Mouse (Mus musculus) forebrain, embryonic 11.5 days (tissue): Measurements from ENCODE around the gene Egflam. TPM values are rescaled to one million over a fixed set of nuclear protein-coding genes. Genes with fewer than 3 reads are reported as not detected.
A peak's percentile ranks its signal among the peaks of the same experiment; 100 is the strongest.

Experiments used
- ATAC-seq: fragments of 200-750 bp; cut with Nextera tagmentation; replicated peaks from 2 replicates; pipeline ENCODE4 v1.8.0; 2017; ENCODE audit warnings: moderate TSS enrichment; ENCODE audit not compliant: low FRiP score
- DNase-seq: peaks from one replicate; pipeline ENCODE4 v3.0.0-alpha.2; 2017; ENCODE audit warnings: low spot score
- H3K27ac ChIP-seq: fragments of 300-500 bp; sonication (generic); 2 replicates; pipeline ENCODE4 v1.5.1; 2014; ENCODE audit warnings: low read depth, low read length
- H3K27me3 ChIP-seq: fragments of 300-500 bp; sonication (generic); 2 replicates; pipeline ENCODE4 v1.6.1; 2014; ENCODE audit warnings: mild to moderate bottlenecking, low read length, mixed read lengths; ENCODE audit not compliant: control insufficient read depth, insufficient read depth
- H3K36me3 ChIP-seq: fragments of 300-500 bp; sonication (generic); 2 replicates; pipeline ENCODE4 v1.6.1; 2014; ENCODE audit warnings: mild to moderate bottlenecking, low read length, moderate library complexity, mixed read lengths; ENCODE audit not compliant: control insufficient read depth, insufficient read depth
- H3K4me1 ChIP-seq: fragments of 300-500 bp; sonication (generic); replicated peaks from 2 replicates; pipeline ENCODE4 v1.6.1; 2014; ENCODE audit warnings: low read length, mixed read lengths; ENCODE audit not compliant: control insufficient read depth, insufficient read depth
- H3K4me2 ChIP-seq: fragments of 300-500 bp; sonication (generic); 2 replicates; pipeline ENCODE4 v1.6.1; 2014; ENCODE audit warnings: low read depth, mild to moderate bottlenecking, low read length, moderate library complexity, mixed read lengths; ENCODE audit not compliant: severe bottlenecking
- H3K4me3 ChIP-seq: fragments of 300-500 bp; sonication (generic); 2 replicates; pipeline ENCODE4 v1.5.1; 2014; ENCODE audit warnings: low read depth, low read length
- H3K9ac ChIP-seq: fragments of 300-500 bp; sonication (generic); 2 replicates; pipeline ENCODE4 v1.6.1; 2014; ENCODE audit warnings: low read length
- H3K9me3 ChIP-seq: fragments of 300-500 bp; sonication (generic); 2 replicates; pipeline ENCODE4 v1.6.1; 2016; ENCODE audit warnings: low read length, mixed read lengths; ENCODE audit not compliant: control insufficient read depth
- WGBS: fragments of 180-500 bp; shearing (Covaris S2); extraction: QIAGEN DNeasy Blood & Tissue Kit; methylation state at CpG from one replicate; pipeline ENCODE4 v1.1.7; 2014; 5-methylcytosine and 5-hydroxymethylcytosine counted together
- polyA plus RNA-seq: library from polyadenylated mRNA; unstranded; fragments of >200 nt; fragmentation: Nextera tagmentation; extraction: Ambion mirVana; gene quantifications from 2 replicates; pipeline ENCODE4 v1.2.1, GENCODE M21; 2014

Egflam gene
- polyA plus RNA-seq, 1 experiment from 2014 or later: 7.7 TPM

DNA sequence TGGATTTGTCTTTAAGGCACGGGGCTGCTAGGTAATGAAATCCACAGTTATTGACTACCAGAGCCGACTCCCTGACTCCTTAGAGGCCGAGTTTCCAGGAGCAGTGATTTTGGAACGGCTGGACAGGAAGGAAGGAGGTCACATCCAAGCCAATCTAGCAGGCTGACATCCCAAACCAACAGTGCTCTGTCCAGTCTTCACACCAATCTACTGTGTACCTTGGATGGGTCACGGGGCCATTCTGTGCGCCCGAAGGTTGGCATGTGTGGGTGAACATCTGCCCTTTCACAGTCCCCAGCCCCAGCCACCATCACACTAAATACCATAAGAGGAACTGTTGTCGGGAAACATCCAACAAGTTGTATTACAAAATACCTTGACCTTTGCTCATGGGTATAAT lies 150.9 kb downstream of the Egflam start:
- no peaks in the 10 kb centered on the region for H3K4me1 ChIP-seq
- H3K36me3 ChIP-seq: no peaks in the 10 kb centered on the region
- H3K27ac ChIP-seq: no peak overlapping the region
- H3K27me3 ChIP-seq: no peaks in the 10 kb centered on the region
- no peak overlapping the region for H3K4me2 ChIP-seq
- 85% methylated on average over 8 of the region's 8 CpGs for WGBS
- DNase-seq (no peak), ATAC-seq (no peak)
- H3K9me3 ChIP-seq: no peaks in the 10 kb centered on the region
- no peak overlapping the region for H3K9ac ChIP-seq
- no peak overlapping the region for H3K4me3 ChIP-seq

DNA sequence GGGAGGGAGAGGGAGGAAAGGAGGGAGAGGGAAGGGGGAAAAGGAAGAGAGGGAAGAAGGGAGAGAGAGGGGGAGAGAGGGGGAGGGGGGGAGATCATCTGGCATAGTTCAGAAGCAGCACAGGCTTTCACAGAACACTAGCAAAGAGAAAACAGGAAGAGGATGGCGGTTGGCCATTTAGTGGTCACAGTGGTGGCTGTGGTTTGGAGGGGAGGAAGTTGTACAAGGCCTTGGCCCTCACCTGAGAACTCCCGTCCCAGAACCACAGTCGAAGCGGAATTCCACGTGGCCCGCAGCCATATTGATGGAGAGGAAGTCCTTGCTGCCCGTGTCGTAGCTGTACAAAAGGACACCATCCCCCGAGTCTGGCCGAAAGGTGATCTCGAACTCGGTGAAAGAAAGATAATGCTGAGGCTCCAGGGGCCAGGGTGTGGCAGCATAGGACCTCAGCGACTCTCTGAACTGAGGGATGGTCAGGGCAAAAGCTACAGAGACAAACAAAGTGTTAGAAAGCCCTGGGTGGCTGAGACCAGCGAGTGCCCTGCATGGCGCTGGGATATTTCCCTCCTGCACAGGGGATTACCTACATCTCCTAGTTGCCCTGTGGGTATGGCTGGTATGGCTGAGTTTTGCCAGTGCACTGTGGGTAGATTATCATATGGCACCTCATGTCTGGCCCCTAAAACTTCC lies 155.9 kb downstream of the Egflam start:
- ATAC-seq: no peak
- Histone ChIP-seq H3K4me1 (no peaks in the 10 kb centered on the region), H3K27ac (no peak overlapping the region), H3K9ac (no peak overlapping the region), H3K9me3 (no peaks in the 10 kb centered on the region), H3K36me3 (no peaks in the 10 kb centered on the region), H3K4me3 (no peak overlapping the region), H3K4me2 (no peak overlapping the region), H3K27me3 (no peaks in the 10 kb centered on the region)
- no peak for DNase-seq
- WGBS: 84% methylated on average over 15 of the region's 15 CpGs

DNA sequence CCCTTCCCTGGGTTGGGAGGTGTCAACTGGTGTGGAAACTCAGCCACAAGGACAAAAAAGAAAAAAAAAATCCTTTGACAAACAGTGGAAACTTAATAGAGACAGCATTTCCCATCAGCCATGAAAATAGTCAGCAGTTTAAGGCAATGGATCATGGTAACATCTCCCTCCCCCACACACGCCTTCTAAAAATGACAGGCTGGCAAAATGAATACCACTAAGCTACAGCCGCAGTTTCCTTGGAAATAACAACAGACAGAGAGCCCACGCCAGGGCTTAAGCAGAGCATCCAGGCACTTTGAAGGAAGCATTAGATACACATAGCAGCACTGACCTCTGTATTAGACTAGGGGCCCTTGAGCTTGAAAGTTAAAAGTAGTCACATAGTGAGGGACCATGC lies 157.2 kb downstream of the Egflam start:
- H3K9me3 ChIP-seq: no peaks in the 10 kb centered on the region
- H3K36me3 ChIP-seq: no peaks in the 10 kb centered on the region
- no peak overlapping the region for H3K9ac ChIP-seq
- 79% methylated on average over 3 of the region's 3 CpGs for WGBS
- H3K4me3 ChIP-seq: no peak overlapping the region
- no peak overlapping the region for H3K4me2 ChIP-seq
- no peak overlapping the region for H3K27ac ChIP-seq
- no peak for ATAC-seq
- H3K4me1 ChIP-seq: no peaks in the 10 kb centered on the region
- no peak for DNase-seq
- no peaks in the 10 kb centered on the region for H3K27me3 ChIP-seq

DNA sequence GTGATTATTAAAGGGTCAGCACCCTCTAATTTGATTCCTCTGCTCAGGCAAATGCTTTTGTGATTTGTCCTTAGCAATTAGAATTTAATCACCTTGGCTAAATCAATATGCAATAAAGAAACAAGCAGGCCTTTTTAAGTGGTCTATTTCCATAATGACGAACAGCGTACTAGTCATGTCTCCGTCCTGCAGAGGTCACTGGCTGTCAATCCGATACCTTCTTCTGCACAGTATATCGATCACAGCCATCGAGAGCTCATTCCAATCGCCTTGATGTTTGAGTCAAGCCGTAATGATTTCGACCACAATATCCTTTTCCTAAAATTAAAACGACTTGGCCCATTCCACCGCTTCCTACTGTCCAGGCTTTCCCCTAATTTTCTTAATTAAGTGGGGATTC lies 158.3 kb downstream of the Egflam start:
- H3K36me3 ChIP-seq: no peaks in the 10 kb centered on the region
- H3K27ac ChIP-seq: no peak overlapping the region
- H3K9ac ChIP-seq: no peak overlapping the region
- no peaks in the 10 kb centered on the region for H3K4me1 ChIP-seq
- no peak overlapping the region for H3K4me3 ChIP-seq
- no peak for ATAC-seq
- WGBS: 81% methylated on average over 11 of the region's 11 CpGs
- H3K27me3 ChIP-seq: no peaks in the 10 kb centered on the region
- no peak overlapping the region for H3K4me2 ChIP-seq
- no peaks in the 10 kb centered on the region for H3K9me3 ChIP-seq
- no peak for DNase-seq

DNA sequence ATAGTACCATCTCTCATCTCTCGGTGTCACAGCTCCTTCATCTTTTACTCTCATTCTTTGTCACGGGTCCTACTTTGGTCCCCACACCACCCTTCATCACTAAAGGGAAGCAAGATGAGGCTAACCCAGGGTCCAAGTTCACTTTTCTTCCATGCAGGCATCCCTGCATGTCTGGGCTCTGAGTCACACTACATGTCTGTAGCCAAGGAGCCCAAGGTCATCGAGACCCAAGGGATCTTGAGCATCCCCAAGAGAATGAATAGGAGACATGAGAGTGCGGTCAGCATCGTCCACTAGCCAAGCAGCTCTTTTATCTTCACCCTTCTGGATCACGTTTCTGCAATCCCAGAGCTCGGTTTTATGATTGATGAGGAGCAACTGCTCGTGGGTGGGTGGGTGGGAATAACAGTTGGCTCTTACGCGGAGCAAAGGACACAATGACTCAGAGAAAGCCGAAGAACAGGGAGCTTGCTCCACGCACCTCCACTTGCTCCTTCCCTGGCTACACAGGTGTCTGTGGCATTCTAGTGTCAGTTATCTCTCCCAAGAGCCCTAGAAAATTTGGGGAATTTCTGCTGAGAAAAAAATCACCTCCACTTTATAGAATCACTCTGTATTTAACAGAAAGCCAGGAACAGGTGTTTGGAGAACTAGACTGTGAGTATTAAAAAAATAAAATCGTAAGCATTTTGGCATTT lies 164.7 kb downstream of the Egflam start:
- Histone ChIP-seq H3K27me3 (no peaks in the 10 kb centered on the region), H3K4me3 (no peak overlapping the region), H3K9ac (no peak overlapping the region), H3K9me3 (no peaks in the 10 kb centered on the region), H3K27ac (no peak overlapping the region), H3K4me2 (no peak overlapping the region), H3K36me3 (no peaks in the 10 kb centered on the region), H3K4me1 (no peaks in the 10 kb centered on the region)
- no peak for DNase-seq
- WGBS: 93% methylated on average over 13 of the region's 13 CpGs
- ATAC-seq: no peak

DNA sequence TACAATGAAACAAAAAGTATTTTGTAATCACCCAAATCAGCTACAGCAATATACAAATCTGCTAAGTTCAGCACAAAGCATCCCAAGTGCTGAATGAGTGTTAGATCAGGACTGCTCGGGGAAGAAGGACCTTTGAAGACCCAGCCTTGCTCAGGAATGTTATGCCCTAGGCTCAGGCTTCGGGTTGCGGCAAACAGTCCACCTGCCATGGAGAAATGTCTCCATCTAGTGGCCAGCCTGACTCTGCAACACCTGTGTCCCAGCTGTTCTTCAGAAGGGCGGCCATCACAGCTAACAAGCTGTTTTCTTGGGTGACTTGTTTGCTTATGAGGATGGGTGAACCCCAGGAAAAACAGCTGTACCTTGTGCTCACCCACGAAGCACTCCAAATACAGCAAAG lies 172.0 kb downstream of the Egflam start:
- H3K4me3 ChIP-seq: no peak overlapping the region
- no peaks in the 10 kb centered on the region for H3K4me1 ChIP-seq
- H3K9ac ChIP-seq: no peak overlapping the region
- no peaks in the 10 kb centered on the region for H3K27me3 ChIP-seq
- WGBS: 5% methylated on average over 5 of the region's 5 CpGs
- no peak overlapping the region for H3K27ac ChIP-seq
- peak; percentile 92 for ATAC-seq
- H3K36me3 ChIP-seq: no peaks in the 10 kb centered on the region
- DNase-seq: peak; percentile 87
- H3K9me3 ChIP-seq: no peaks in the 10 kb centered on the region
- no peak overlapping the region for H3K4me2 ChIP-seq

DNA sequence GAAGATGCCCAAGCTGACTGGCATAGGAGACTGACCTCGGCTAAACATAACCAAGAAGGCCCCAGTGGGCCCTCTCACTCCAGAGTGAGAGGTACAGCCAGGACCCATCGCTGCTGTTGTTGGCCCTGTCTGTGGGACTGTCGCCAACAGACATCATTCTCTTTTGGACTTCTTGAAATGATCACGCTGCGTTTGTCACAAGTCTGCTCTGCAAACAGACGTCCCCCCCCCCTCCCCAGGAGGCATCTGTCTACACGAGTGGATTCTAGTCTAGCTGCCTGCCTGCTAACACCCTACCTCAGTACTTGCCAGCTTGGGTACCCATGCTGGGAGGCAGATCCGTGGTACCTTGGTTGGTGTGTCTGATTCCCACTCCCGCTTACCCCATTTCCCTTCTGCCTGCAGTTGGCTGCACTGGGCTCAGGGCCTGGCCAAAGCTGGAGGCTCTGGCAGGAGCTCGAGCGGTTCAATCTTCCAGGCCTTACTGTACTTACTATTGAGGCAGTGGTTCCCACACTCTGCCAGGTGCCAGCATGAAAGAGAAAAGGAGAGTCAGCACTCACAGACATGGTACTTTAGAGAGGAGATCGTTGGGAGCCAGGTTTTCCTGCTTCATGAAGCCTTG lies 173.9 kb downstream of the Egflam start:
- Histone ChIP-seq H3K27me3 (no peaks in the 10 kb centered on the region), H3K4me3 (no peak overlapping the region), H3K9ac (no peak overlapping the region), H3K27ac (no peak overlapping the region), H3K4me1 (no peaks in the 10 kb centered on the region), H3K9me3 (no peaks in the 10 kb centered on the region), H3K4me2 (no peak overlapping the region), H3K36me3 (no peaks in the 10 kb centered on the region)
- DNase-seq (no peak), ATAC-seq (no peak)
- 88% methylated on average over 12 of the region's 12 CpGs for WGBS

DNA sequence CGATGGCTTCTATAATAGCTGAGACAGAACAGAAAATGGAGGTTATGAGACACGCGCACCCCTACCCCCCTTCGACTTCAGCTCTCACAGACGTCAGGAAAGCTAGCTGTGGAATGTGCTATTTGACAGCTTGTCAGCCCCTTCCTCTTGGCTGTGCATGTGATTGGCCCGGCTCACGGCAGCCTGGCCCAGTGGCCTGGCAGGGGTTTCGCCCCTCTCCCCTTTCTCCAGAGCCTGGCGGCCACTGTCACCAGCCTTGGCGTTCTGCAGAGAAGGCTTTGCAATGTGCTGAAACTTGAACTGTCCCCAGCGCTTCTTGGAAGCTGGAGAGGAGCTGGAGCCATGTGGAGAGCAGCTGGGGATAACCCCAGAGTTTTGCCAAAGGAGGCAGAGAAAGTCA lies 175.4 kb downstream of the Egflam start:
- no peaks in the 10 kb centered on the region for H3K27me3 ChIP-seq
- no peak overlapping the region for H3K4me3 ChIP-seq
- no peaks in the 10 kb centered on the region for H3K36me3 ChIP-seq
- no peak for ATAC-seq
- no peaks in the 10 kb centered on the region for H3K9me3 ChIP-seq
- 53% methylated on average over 11 of the region's 11 CpGs for WGBS
- no peak overlapping the region for H3K27ac ChIP-seq
- H3K4me1 ChIP-seq: no peaks in the 10 kb centered on the region
- H3K9ac ChIP-seq: no peak overlapping the region
- H3K4me2 ChIP-seq: no peak overlapping the region
- no peak for DNase-seq

DNA sequence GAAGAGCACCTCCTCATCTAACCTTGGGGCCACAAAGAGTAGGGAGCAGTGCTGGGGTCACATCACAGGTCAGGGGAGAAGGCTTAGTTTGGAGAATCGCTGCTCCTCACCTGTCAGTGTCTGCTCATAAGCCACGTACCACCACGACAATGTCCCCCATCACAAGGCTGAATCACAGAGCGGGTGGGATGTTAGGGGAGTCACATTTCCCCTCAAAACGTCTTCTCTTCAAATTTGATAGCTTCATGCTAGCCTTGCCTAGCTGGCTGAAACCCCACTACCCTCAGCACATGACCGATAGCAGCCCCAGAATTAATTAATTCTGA lies 181.0 kb downstream of the Egflam start:
- no peaks in the 10 kb centered on the region for H3K27me3 ChIP-seq
- 79% methylated on average over 6 of the region's 6 CpGs for WGBS

More for the DNA sequence above, 181.0 kb downstream of the Egflam start:
- H3K4me3 ChIP-seq: no peak overlapping the region
- 0 out of 2 replicates have a peak, but pooled peaks cover 2% of the 10 kb centered on the region for H3K4me1 ChIP-seq
- H3K9me3 ChIP-seq: no peaks in the 10 kb centered on the region
- H3K4me2 ChIP-seq: no peak overlapping the region
- no peaks in the 10 kb centered on the region for H3K36me3 ChIP-seq
- DNase-seq (peak; percentile 42), ATAC-seq (no peak)
- no peak overlapping the region for H3K27ac ChIP-seq
- no peak overlapping the region for H3K9ac ChIP-seq
